Mouse (Mus musculus): ENCODE data around the gene Sh3gl2. TPM values are rescaled to one million over a fixed set of nuclear protein-coding genes. Genes with fewer than 3 reads are reported as not detected.

The Sh3gl2 gene
- total RNA-seq (2014; rRNA removed) (47.4 and 50.6 TPM in 2 replicates), polyA plus RNA-seq (2015; fragmentation: Nextera tagmentation; extraction: Ambion mirVana) (123 and 132 TPM in 2 replicates)

- ATAC-seq (ENCODE audit: low FRiP score) (peak; percentile 92), DNase-seq (ENCODE audit: low spot score) (peak; percentile 84)
- Histone ChIP-seq H3K27ac (ENCODE audit: low read depth, low read length) (peak within 1 kb of the TSS; percentile 86), H3K27me3 (ENCODE audit: insufficient read depth, low read length) (no peaks in the 10 kb centered on the region), H3K4me3 (ENCODE audit: low read depth, low read length) (peak within 1 kb of the TSS; percentile 75), H3K9ac (replicated peaks; ENCODE audit: low read length, poor library complexity, severe bottlenecking) (peak within 1 kb of the TSS; percentile 88), H3K9me3 (ENCODE audit: low read length) (no peaks in the 10 kb centered on the region), H3K4me1 (ENCODE audit: insufficient read depth, low read length) (0 out of 2 replicates have a peak, but pooled peaks cover 4% of the 10 kb centered on the region), H3K4me2 (ENCODE audit: low read depth, low read length, poor library complexity, severe bottlenecking) (peak within 1 kb of the TSS; percentile 72), H3K36me3 (ENCODE audit: insufficient read depth, low read length) (no peaks in the 10 kb centered on the region)
- TF ChIP-seq CTCF (IDR thresholded peaks at IDR 0.05): peak; percentile 62
- WGBS: 0% methylated on average over 40 of the region's 48 CpGs
Observed at GRCm38 (mm10) chr4:85205071-85205635, at the start of gene Sh3gl2. Gene Sh3gl2 (plus strand): TSS chr4:85205126.

- Histone ChIP-seq H3K4me2 (ENCODE audit: low read depth, low read length, poor library complexity, severe bottlenecking) (no peak overlapping the region), H3K27ac (ENCODE audit: low read depth, low read length) (no peak overlapping the region), H3K9me3 (ENCODE audit: low read length) (no peaks in the 10 kb centered on the region), H3K9ac (replicated peaks; ENCODE audit: low read length, poor library complexity, severe bottlenecking) (no peak overlapping the region), H3K4me3 (ENCODE audit: low read depth, low read length) (no peak overlapping the region), H3K4me1 (ENCODE audit: insufficient read depth, low read length) (no peaks in the 10 kb centered on the region), H3K27me3 (ENCODE audit: insufficient read depth, low read length) (no peaks in the 10 kb centered on the region), H3K36me3 (ENCODE audit: insufficient read depth, low read length) (no peaks in the 10 kb centered on the region)
- peak; percentile 69 for TF ChIP-seq CTCF (IDR thresholded peaks at IDR 0.05)
- WGBS: 66% methylated on average over 4 of the region's 4 CpGs
- DNase-seq (ENCODE audit: low spot score) (peak; percentile 75), ATAC-seq (ENCODE audit: low FRiP score) (no peak)
Observed at GRCm38 (mm10) chr4:85161156-85161555, 43.8 kb upstream of the Sh3gl2 start.

- no peaks in the 10 kb centered on the region for H3K9me3 ChIP-seq (ENCODE audit: low read length)
- peak; percentile 94 for TF ChIP-seq CTCF (IDR thresholded peaks at IDR 0.05)
- H3K4me1 ChIP-seq (ENCODE audit: insufficient read depth, low read length): no peaks in the 10 kb centered on the region
- H3K4me2 ChIP-seq (ENCODE audit: low read depth, low read length, poor library complexity, severe bottlenecking): peak overlapping the region; percentile 30
- no peak overlapping the region for H3K9ac ChIP-seq (replicated peaks; ENCODE audit: low read length, poor library complexity, severe bottlenecking)
- H3K36me3 ChIP-seq (ENCODE audit: insufficient read depth, low read length): no peaks in the 10 kb centered on the region
- H3K27me3 ChIP-seq (ENCODE audit: insufficient read depth, low read length): no peaks in the 10 kb centered on the region
- WGBS: 21% methylated on average over 27 of the region's 27 CpGs
- DNase-seq (ENCODE audit: low spot score) (peak; percentile 93), ATAC-seq (ENCODE audit: low FRiP score) (peak; percentile 89)
- H3K27ac ChIP-seq (ENCODE audit: low read depth, low read length): no peak overlapping the region
- no peak overlapping the region for H3K4me3 ChIP-seq (ENCODE audit: low read depth, low read length)
Observed at GRCm38 (mm10) chr4:85162468-85163312, 42.2 kb upstream of the Sh3gl2 start.

- H3K4me2 ChIP-seq (ENCODE audit: low read depth, low read length, poor library complexity, severe bottlenecking): no peak overlapping the region
- TF ChIP-seq CTCF (IDR thresholded peaks at IDR 0.05): no peak
- H3K27ac ChIP-seq (ENCODE audit: low read depth, low read length): no peak overlapping the region
- no peaks in the 10 kb centered on the region for H3K36me3 ChIP-seq (ENCODE audit: insufficient read depth, low read length)
- peak; percentile 55; the same call in 1 of the 2 replicates for ATAC-seq (ENCODE audit: low FRiP score)
- WGBS: 98% methylated on average over 2 of the region's 2 CpGs
- no peak overlapping the region for H3K9ac ChIP-seq (replicated peaks; ENCODE audit: low read length, poor library complexity, severe bottlenecking)
- no peaks in the 10 kb centered on the region for H3K9me3 ChIP-seq (ENCODE audit: low read length)
- H3K4me1 ChIP-seq (ENCODE audit: insufficient read depth, low read length): no peaks in the 10 kb centered on the region
- peak; percentile 70 for DNase-seq (ENCODE audit: low spot score)
- no peak overlapping the region for H3K4me3 ChIP-seq (ENCODE audit: low read depth, low read length)
- no peaks in the 10 kb centered on the region for H3K27me3 ChIP-seq (ENCODE audit: insufficient read depth, low read length)
Observed at GRCm38 (mm10) chr4:85163313-85163615, 41.7 kb upstream of the Sh3gl2 start.

- ATAC-seq (ENCODE audit: low FRiP score): no peak
- DNase-seq (ENCODE audit: low spot score): no peak
- Histone ChIP-seq H3K36me3 (ENCODE audit: insufficient read depth, low read length) (no peaks in the 10 kb centered on the region), H3K4me1 (ENCODE audit: insufficient read depth, low read length) (no peaks in the 10 kb centered on the region), H3K4me2 (ENCODE audit: low read depth, low read length, poor library complexity, severe bottlenecking) (no peak overlapping the region), H3K4me3 (ENCODE audit: low read depth, low read length) (no peak overlapping the region), H3K27me3 (ENCODE audit: insufficient read depth, low read length) (no peaks in the 10 kb centered on the region), H3K9ac (replicated peaks; ENCODE audit: low read length, poor library complexity, severe bottlenecking) (no peak overlapping the region), H3K9me3 (ENCODE audit: low read length) (no peaks in the 10 kb centered on the region), H3K27ac (ENCODE audit: low read depth, low read length) (no peak overlapping the region)
- WGBS: 93% methylated on average over 12 of the region's 12 CpGs
- TF ChIP-seq CTCF (IDR thresholded peaks at IDR 0.05): no peak
Observed at GRCm38 (mm10) chr4:85168001-85168400, 36.9 kb upstream of the Sh3gl2 start.

- Histone ChIP-seq H3K4me2 (ENCODE audit: low read depth, low read length, poor library complexity, severe bottlenecking) (no peak overlapping the region), H3K4me1 (ENCODE audit: insufficient read depth, low read length) (no peaks in the 10 kb centered on the region), H3K4me3 (ENCODE audit: low read depth, low read length) (no peak overlapping the region), H3K9ac (replicated peaks; ENCODE audit: low read length, poor library complexity, severe bottlenecking) (no peak overlapping the region), H3K9me3 (ENCODE audit: low read length) (no peaks in the 10 kb centered on the region), H3K27me3 (ENCODE audit: insufficient read depth, low read length) (no peaks in the 10 kb centered on the region), H3K27ac (ENCODE audit: low read depth, low read length) (no peak overlapping the region), H3K36me3 (ENCODE audit: insufficient read depth, low read length) (no peaks in the 10 kb centered on the region)
- ATAC-seq (ENCODE audit: low FRiP score): no peak
- no peak for TF ChIP-seq CTCF (IDR thresholded peaks at IDR 0.05)
- no peak for DNase-seq (ENCODE audit: low spot score)
- WGBS: 87% methylated on average over 4 of the region's 4 CpGs
Observed at GRCm38 (mm10) chr4:85175466-85175865, 29.5 kb upstream of the Sh3gl2 start.
